Mouse (Mus musculus) T-helper 2 cell (primary cell): ENCODE measurements around the gene Rbfox3.

Experiments used
- in situ Hi-C: fragments of 300-600 bp; cut with MboI, MseI; formaldehyde crosslinking; loops from one replicate; pipeline ENCODE4 v1.15.1; 2025; ENCODE audit warnings: high pct_unique_total_duplicates

Rbfox3 gene

DNA sequence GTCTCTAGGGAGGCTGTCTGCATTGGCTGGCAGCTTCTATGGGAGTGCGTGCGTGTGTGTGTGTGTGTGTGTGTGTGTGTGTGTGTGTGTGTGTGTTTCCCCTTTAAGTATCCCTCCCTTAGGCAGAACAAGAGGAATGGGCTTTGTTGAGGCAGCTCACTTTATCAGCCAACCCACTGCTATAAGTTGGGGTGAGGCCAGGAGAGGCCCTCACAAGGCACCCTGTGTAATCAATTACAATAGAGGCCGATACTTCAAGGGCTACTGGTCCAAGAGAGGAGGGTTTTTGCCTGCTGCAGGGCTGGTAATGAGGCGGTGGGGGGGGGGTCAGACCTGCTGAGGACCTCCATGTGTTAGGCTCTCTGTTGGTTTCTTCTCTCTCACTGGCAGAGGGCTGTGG is 357.5 kb downstream of the Rbfox3 start:
- in situ Hi-C loops: loop anchor here (25.0 kb wide), 1 partner anchor 992 kb away; no protein-coding TSS in a partner anchor

- in situ Hi-C loops: loop anchor here (25.0 kb wide), 1 partner anchor 991 kb away; no protein-coding TSS in a partner anchor
Measured at GRCm38 (mm10) chr11:118553001-118553400, 358.4 kb downstream of the Rbfox3 start.

- in situ Hi-C loops: loop anchor here (25.0 kb wide), 1 partner anchor 990 kb away; no protein-coding TSS in a partner anchor
Measured at GRCm38 (mm10) chr11:118552478-118552877, 358.9 kb downstream of the Rbfox3 start.

GRCm38 (mm10) chr11:118551705-118552104 is 359.7 kb downstream of the Rbfox3 start:
- in situ Hi-C loops: loop anchor here (25.0 kb wide), 1 partner anchor 989 kb away; no protein-coding TSS in a partner anchor

DNA sequence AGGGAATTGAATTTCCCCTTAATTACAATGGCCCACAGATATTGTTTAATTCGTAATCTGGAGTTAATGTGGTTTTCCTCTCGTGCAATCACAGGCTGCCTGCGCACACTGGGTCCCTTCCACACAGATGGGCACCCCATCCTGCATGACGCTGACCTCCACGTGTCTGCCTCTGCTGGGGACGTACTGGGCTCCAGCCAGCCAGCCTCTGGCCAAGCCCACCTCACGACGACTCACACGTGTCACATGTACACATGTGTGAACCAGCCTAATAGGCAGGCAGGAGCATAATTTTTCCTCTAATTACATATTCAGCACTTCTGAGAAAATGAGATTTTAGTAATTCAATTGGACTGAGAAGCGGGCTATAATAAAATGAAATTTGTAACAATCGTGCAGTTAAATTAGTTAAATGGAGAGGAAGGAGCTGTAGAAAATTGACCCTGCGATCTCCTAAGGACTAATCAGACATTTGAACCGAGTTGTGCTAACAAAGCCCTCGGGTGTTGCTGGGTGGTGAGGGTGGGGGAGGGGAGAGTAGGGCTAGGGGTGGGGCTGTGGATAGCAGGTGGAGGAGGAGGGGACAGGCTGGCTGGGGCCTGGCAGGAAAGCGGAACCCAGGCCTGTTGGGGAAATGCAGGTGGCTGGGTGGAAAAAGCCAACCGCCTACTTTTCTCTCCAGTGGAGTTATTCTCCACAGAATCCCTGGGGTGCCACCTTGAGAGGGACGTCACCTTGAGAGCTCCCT is 360.4 kb downstream of the Rbfox3 start:
- in situ Hi-C loops: loop anchor here (25.0 kb wide), 1 partner anchor 989 kb away; no protein-coding TSS in a partner anchor

GRCm38 (mm10) chr11:118548242-118548641 is 363.2 kb downstream of the Rbfox3 start:
- in situ Hi-C loops: no loop called here

DNA sequence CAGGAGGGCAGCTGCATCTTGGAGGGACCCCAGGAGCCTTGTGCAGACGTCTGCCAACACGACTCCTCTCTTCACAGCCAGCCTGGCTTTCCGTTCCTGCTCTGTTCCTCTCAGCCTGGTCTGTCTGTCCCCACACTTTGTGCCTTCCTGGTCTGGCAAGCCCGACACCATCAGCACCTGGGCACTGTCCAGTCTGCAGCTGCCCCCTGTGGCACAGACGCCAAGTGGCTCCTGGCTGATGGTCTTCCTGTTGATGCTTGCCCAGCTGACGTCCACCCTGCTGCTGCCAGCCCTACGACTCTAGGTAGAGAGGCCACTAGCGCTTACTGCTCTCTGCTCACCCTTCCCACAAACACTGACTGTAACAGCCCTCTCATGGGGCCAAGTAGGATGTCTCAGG is 365.1 kb downstream of the Rbfox3 start:
- in situ Hi-C loops: no loop called here

- in situ Hi-C loops: no loop called here
Measured at GRCm38 (mm10) chr11:118545690-118546089, 365.7 kb downstream of the Rbfox3 start.

DNA sequence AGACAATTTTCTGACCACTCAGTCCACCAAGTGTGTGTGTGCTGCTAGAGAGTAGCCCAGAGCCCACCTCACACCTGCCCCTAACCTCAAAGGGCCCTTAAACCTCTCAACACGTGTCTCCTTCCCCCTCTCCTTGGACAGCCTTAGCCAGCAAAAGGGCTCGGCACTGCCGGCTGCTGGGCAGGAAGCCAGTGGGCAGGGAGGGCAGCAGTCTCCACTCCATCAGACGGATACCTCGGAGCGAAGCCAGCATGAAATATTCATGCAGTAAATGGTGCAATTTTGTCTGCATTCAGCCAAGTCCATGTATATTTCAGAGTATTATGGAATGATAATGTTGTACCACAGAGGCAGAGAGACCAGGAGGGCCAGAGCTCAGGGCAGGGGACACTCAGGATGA is 366.8 kb downstream of the Rbfox3 start:
- in situ Hi-C loops: no loop called here

DNA sequence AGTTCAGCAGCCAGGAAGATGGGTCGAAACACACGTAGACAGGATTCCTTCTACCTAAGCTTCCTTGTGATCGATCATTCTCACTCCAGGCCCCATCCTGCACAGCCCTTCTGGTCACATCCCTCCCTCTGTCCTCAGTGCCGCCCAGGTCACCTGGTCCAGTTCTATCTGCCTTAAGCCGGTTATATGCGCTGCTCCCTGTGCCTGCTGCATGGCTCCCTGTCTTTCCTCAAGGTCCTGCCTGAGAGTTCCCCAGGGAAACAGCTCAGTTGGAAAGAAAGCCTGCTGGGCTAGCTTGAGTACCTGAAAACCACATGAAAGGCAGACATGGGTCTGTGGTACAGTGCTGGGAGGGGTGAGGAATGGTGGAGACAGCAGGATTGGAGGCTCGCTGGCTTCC is 368.5 kb downstream of the Rbfox3 start:
- in situ Hi-C loops: no loop called here

GRCm38 (mm10) chr11:118540411-118541026 is 370.9 kb downstream of the Rbfox3 start:
- in situ Hi-C loops: no loop called here

GRCm38 (mm10) chr11:118538008-118538407 is 373.4 kb downstream of the Rbfox3 start:
- in situ Hi-C loops: no loop called here

DNA sequence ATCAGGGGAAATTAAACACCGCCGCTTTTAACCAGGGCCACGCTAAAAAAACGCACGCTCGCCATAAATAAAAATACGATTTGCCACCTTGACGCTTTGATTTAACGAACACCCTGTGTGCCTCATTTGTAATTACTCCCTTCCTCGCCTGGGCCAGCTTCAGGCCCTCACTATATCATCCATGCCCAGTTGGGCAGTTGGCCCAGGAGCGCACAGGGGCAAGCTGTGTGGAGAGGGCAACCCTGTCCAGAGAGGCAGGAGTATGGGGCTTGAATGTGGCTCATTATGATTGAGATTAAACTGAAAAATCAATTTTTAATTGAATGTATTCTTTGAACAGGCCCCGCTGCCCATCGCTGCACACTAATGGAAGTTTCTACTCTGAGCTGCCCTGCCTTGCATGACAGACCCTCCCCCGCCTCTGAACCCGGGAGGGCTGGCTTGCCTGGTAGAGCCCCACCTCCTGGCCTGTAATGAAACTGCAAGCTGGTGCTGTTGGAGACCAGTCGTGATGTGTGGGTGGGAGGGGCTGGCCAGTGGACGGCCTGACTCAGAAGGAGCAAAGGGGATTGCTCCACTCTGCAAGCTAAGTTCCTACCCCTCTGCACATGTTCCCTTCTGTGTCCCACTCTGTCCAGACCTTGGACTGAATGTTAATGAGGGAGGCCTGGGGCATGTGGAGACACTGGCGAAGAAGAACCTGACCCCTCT is 376.9 kb downstream of the Rbfox3 start:
- in situ Hi-C loops: no loop called here

DNA sequence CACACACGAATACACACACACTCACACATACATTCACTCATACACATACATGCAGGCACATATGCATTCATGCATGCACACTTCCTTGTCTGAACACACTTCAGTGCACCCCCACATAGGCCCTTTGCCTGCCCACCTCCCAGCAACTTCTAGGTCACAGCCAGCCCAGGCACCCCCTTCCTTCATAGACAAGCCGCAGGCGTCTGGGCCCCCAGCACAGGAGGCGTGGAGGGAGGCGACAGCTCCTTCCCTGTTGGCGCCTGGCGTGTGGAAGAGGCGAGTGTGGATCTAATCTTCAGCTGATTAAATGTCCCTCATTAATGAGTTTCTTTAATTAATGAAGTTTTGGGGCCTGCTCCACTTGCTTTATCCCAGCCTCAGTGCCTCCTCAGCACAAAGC is 381.1 kb downstream of the Rbfox3 start:
- in situ Hi-C loops: no loop called here

DNA sequence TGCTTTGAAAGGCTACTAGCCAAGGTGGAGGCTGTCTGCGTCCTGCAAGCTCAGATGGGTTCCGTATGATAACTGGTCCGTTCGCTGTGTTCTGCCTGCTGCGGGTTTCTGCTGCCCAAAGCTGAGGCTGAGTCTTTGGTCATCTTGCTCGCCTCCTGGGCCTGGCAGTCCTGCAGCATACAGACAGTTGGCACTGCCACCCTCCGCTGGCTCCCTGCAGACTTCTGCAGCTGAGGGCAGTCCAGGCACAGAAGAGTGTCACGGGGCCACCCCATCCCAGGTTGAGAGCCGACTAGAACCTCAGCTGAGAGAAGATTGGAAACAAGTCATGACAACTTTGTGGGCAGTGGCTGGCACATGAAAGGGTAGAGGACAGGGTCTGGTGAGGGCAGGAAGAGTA is 382.6 kb downstream of the Rbfox3 start:
- in situ Hi-C loops: no loop called here

DNA sequence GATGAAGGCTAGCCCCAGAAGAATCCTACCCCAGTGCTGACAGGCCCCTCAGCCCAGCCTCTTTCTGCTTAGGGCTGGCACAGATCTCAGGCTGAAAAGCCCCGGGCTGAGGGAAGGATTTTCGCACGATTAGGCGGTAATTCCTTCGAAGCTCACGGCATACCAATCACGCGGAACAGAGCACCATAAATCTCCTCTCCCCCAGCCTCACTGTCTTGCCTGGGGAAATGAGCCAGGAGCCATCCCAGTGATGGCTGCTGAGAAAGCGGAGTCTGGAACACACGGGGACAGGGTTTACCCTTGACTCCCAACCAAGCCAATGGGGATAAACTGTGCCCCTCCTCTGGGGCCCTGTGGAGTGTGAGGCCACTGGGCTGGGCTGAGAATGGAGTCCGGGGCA is 386.3 kb downstream of the Rbfox3 start:
- in situ Hi-C loops: no loop called here

- in situ Hi-C loops: no loop called here
Measured at GRCm38 (mm10) chr11:118523496-118524145, 387.8 kb downstream of the Rbfox3 start.

DNA sequence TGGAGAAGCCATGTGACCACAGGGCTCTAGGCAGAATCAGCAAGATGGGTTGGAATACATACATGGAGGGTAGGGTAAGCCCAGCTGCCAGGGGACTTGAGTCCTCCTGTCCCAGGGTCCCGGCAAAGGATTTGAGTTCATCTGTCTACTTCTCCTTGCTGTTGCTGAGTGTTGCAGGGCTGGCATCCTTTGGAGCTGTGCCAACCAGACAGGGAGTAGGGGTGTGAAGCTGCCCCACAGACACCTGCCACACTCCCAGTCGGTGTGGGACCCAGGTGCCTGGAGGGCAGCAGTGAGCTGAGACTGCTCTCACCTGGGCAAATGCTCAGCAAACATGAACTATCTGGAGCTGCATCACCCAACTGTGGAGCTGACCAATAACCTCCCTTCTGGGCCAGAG is 390.5 kb downstream of the Rbfox3 start:
- in situ Hi-C loops: no loop called here

- in situ Hi-C loops: no loop called here
Measured at GRCm38 (mm10) chr11:118520251-118520650, 391.1 kb downstream of the Rbfox3 start.

DNA sequence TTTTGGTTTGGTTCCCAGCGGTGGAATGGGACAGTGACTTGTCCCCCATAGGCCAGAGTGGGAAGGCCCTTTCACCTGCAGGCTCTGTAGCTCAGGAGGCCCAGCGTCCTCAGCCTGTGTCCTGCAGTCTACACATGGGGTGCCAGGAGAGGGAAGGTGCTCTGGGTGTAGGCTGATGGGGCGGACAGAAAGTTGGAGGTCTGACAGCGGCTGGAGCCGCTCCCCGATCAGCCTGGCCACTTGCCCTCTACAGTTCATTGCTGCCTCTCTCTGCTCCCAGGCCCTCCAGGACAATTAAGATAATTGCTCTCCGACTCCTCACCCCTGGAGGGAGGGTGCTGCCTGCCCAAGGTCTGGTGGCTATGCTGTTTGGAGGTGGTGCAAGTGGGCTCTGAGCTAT is 392.7 kb downstream of the Rbfox3 start:
- in situ Hi-C loops: no loop called here

- in situ Hi-C loops: no loop called here
Measured at GRCm38 (mm10) chr11:118517924-118518323, 393.5 kb downstream of the Rbfox3 start.
